Mouse (Mus musculus): ENCODE measurements around the gene Wwc1.

DNA sequence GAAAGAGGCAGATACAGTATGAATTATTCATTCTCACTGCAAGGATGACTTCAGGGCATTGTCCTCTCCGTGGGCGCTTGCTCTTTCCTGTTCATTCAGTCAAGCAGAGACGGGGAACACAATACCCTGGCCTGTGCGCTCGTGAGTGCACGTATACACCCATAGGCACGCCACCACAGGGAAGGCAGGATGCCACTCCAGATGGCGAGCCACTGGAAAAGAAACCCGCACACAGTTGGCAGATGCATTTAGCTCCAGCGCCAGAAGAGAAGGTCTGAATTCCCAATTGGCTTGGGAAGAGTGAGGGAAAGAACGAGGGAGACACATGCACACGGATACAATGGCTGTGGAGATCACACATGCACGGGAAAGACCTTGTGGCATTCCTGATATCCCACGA, 53.0 kb downstream of the Wwc1 start:
- TF ChIP-seq CTCF (IDR thresholded peaks at IDR 0.05; ENCODE audit: extremely low read depth, insufficient read length, insufficient replicate concordance, low read depth, low read length) (no peak), POLR2A (IDR thresholded peaks at IDR 0.05; ENCODE audit: low read depth, low read length) (no peak)
